15 mouse cellular contexts compared by ENCODE assay signal in genomic region chr7:91972970-91973369, GRCm38 (mm10).
"Had no signal": no experiment of that assay in that cellular context is flagged by ENCODE, and none has a peak within 500 bp of the region (broad histone marks: within the 10 kb centered on the region; RNA-seq: fewer than 3 reads in every experiment).

No protein-coding gene starts in this region.

- H3K4me1 ChIP-seq: neural tube, embryonic 15.5 days; stomach, embryonic 15.5 days had no signal

- H3K36me3 ChIP-seq: neural tube, embryonic 15.5 days; stomach, embryonic 15.5 days had no signal

- H3K9ac ChIP-seq: neural tube, embryonic 15.5 days; stomach, embryonic 15.5 days had no signal

- H3K27me3 ChIP-seq: neural tube, embryonic 15.5 days; stomach, embryonic 15.5 days had no signal

- DNase-seq: retina, postnatal 1 day; right cerebral cortex, adult 18-20 months; right cerebral cortex, postnatal 14 days; right cerebral cortex, postnatal 25 days; right cerebral cortex, postnatal 4 days; spleen, adult 18-20 months; thymus, adult 18-20 months; thymus, adult 2 months; thymus, postnatal 14 days; thymus, postnatal 25 days; thymus, postnatal 36 days; thymus, postnatal 4 days had no signal

- H3K27ac ChIP-seq: neural tube, embryonic 15.5 days; stomach, embryonic 15.5 days; stomach, postnatal 0 days had no signal

- H3K9me3 ChIP-seq: neural tube, embryonic 15.5 days; stomach, embryonic 15.5 days had no signal

- H3K4me2 ChIP-seq: neural tube, embryonic 15.5 days; stomach, embryonic 15.5 days had no signal

- H3K4me3 ChIP-seq: neural tube, embryonic 15.5 days; stomach, embryonic 15.5 days had no signal
